In the genomic region with DNA sequence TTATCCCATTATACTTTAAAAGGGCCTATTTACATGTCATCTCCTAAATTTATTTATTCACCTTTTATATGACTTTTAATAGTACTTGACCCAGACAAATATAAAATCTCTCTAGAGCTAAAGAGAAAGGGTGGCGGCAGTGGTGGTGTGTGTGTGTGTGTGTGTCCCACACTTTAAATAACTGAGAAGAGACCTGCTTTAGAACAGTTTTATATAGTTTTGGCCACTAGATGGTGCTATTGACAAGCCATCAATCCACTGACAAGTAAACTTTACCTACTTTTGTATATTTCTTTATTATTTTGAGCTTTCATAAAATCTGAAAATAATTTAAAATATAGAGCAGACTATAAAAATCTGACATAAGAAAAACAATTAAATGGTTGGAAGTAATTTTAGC, we compare ENCODE assay signal across 9 mouse cellular contexts. TPM values are rescaled to one million over a fixed set of nuclear protein-coding genes. Genes with fewer than 3 reads are reported as not detected.
A peak's percentile ranks its signal among the peaks of the same experiment; 100 is the strongest.
DNase-seq lines count a peak whose midpoint lies in the region; ATAC-seq and TF ChIP-seq lines count a peak whose summit lies in the region.
"Had no signal": no experiment of that assay in that cellular context is flagged by ENCODE, and none has a peak within 500 bp of the region (broad histone marks: within the 10 kb centered on the region; RNA-seq: fewer than 3 reads in every experiment).

No protein-coding gene starts in this region.

- TF ChIP-seq EP300 in lung, postnatal 0 days (IDR thresholded peaks at IDR 0.05) = no peak

- peak; percentile 28; the same call in 1 of the 2 replicates for ATAC-seq in lung, postnatal 0 days
- peak; percentile 75 for ATAC-seq in erythroblast, adult 5-6 weeks (replicated peaks; ENCODE audit: low FRiP score, poor library complexity, severe bottlenecking)
- peak; percentile 62 for ATAC-seq in midbrain, embryonic 15.5 days (replicated peaks)

- no peak overlapping the region for H3K27ac ChIP-seq in lung, postnatal 0 days (ENCODE audit: low read length)
- H3K27ac ChIP-seq in midbrain, embryonic 15.5 days = no peak overlapping the region
- H3K27ac ChIP-seq: hindbrain, embryonic 15.5 days had no signal

- TF ChIP-seq POLR2A in lung, adult 2 months (IDR thresholded peaks at IDR 0.05; ENCODE audit: borderline replicate concordance, extremely low read depth, low read depth, low read length) = no peak

- intact Hi-C loops in gastrocnemius, postnatal 36 days (cut with DNase I) = loop anchor here (2.0 to 5.0 kb wide), 2 partner anchors 112 to 326 kb away; partner anchors contain the start of gene Gab2

- H3K9me3 ChIP-seq in lung, postnatal 0 days (ENCODE audit: low read length) = no peaks in the 10 kb centered on the region
- no peaks in the 10 kb centered on the region for H3K9me3 ChIP-seq in midbrain, embryonic 15.5 days
- H3K9me3 ChIP-seq: hindbrain, embryonic 15.5 days had no signal

- no peak overlapping the region for H3K4me3 ChIP-seq in lung, postnatal 0 days (ENCODE audit: low read depth, low read length)
- no peak overlapping the region for H3K4me3 ChIP-seq in lung, adult 2 months (replicated peaks; ENCODE audit: extremely low read depth, low read depth, low read length)
- no peak overlapping the region for H3K4me3 ChIP-seq in midbrain, embryonic 15.5 days
- H3K4me3 ChIP-seq: hindbrain, embryonic 15.5 days had no signal

- no peak overlapping the region for H3K4me2 ChIP-seq in lung, postnatal 0 days (replicated peaks; ENCODE audit: low read depth, low read length)
- H3K4me2 ChIP-seq in midbrain, embryonic 15.5 days = no peak overlapping the region
- H3K4me2 ChIP-seq: hindbrain, embryonic 15.5 days had no signal

- DNase-seq in gastrocnemius, adult 18-20 months (ENCODE audit: low spot score) = peak; percentile 61
- no peak for DNase-seq in gastrocnemius, postnatal 36 days
- DNase-seq in lung, postnatal 0 days (ENCODE audit: low spot score) = peak; percentile 79
- DNase-seq in lung, adult 2 months = no peak
- DNase-seq in cerebellum, postnatal 36 days = no peak
- no peak for DNase-seq in thymus, adult 18-20 months

- H3K4me1 ChIP-seq in lung, postnatal 0 days (ENCODE audit: insufficient read depth, low read depth, low read length) = no peaks in the 10 kb centered on the region
- no peaks in the 10 kb centered on the region for H3K4me1 ChIP-seq in lung, adult 2 months (ENCODE audit: control insufficient read depth, insufficient read depth, low read length)
- H3K4me1 ChIP-seq in midbrain, embryonic 15.5 days = no peaks in the 10 kb centered on the region

- 10% methylated on average over 1 of the region's 1 CpGs for WGBS in lung, postnatal 0 days
- WGBS in lung, adult 2 months = 15% methylated on average over 1 of the region's 1 CpGs
- WGBS in midbrain, embryonic 15.5 days = 15% methylated on average over 1 of the region's 1 CpGs

- no peak overlapping the region for H3K9ac ChIP-seq in lung, postnatal 0 days (replicated peaks; ENCODE audit: low read depth)
- no peak overlapping the region for H3K9ac ChIP-seq in midbrain, embryonic 15.5 days
- H3K9ac ChIP-seq: hindbrain, embryonic 15.5 days had no signal

- peak; percentile 68 for TF ChIP-seq CTCF in lung, postnatal 0 days (IDR thresholded peaks at IDR 0.05)
- TF ChIP-seq CTCF in lung, adult 2 months (IDR thresholded peaks at IDR 0.05; ENCODE audit: insufficient read depth, low read length) = no peak

- no peaks in the 10 kb centered on the region for H3K27me3 ChIP-seq in lung, postnatal 0 days (replicated peaks; ENCODE audit: insufficient read depth, low read length)
- H3K27me3 ChIP-seq in midbrain, embryonic 15.5 days (replicated peaks) = no peaks in the 10 kb centered on the region
- H3K27me3 ChIP-seq: hindbrain, embryonic 15.5 days had no signal

- H3K36me3 ChIP-seq in lung, postnatal 0 days (ENCODE audit: insufficient read depth, low read length) = no peaks in the 10 kb centered on the region
- H3K36me3 ChIP-seq in midbrain, embryonic 15.5 days (replicated peaks) = no peaks in the 10 kb centered on the region
- H3K36me3 ChIP-seq: hindbrain, embryonic 15.5 days had no signal

RNA-seq across cellular contexts. Expression of gene Nars2, which starts 19.1 kb away (rescaled TPM):
- 1 to 10 TPM; 6.1 to 8.5 TPM for total RNA-seq in gastrocnemius, adult 18-20 months (2021)
- total RNA-seq in gastrocnemius, postnatal 36 days (2021) = 1 to 10 TPM; 7.1 to 7.2 TPM
- 9.2 and 9.8 TPM in 2 replicates for polyA plus RNA-seq in lung, postnatal 0 days (2015; fragmentation: Nextera tagmentation; extraction: Ambion mirVana)
- 1.5 and 2.2 TPM in 2 replicates for polyA plus RNA-seq in lung, adult 2 months (2012; rRNA removed)
- total RNA-seq in erythroblast, adult 5-6 weeks (2015; ENCODE audit: low replicate concordance) = 5.4 and 11.5 TPM in 2 replicates
- 4.9 and 7.0 TPM in 2 replicates for total RNA-seq in erythroblast, adult 5-6 weeks (2017; ENCODE audit: low replicate concordance)
- polyA plus RNA-seq in midbrain, embryonic 15.5 days (2015; fragmentation: Nextera tagmentation; extraction: Ambion mirVana) = 15.2 and 17.5 TPM in 2 replicates

Comparison
In these comparisons a context has a peak if more than half of its experiments do, and no peak if none do; other contexts are left out.
1. DNase-seq: peak in gastrocnemius, adult 18-20 months (single experiment) and lung, postnatal 0 days (single experiment); none in gastrocnemius, postnatal 36 days (0 of 2), lung, adult 2 months (single experiment), cerebellum, postnatal 36 days (0 of 2) and thymus, adult 18-20 months (0 of 2).
2. Peak in every context shown above with its lines, with median percentiles within 50 percentile points of each other: ATAC-seq.